Mouse (Mus musculus) heart, postnatal 4 days (tissue): ENCODE measurements at regions not wholly inside any gene's neighbourhood (a gene's known extent, or its start where the extent isn't known, plus 50 kb on each side); places are given as distances from the start of the nearest gene placed in this dataset.

ENCODE experiments used
- DNase-seq: peaks from one replicate; pipeline ENCODE4 v3.0.0; 2021

DNA sequence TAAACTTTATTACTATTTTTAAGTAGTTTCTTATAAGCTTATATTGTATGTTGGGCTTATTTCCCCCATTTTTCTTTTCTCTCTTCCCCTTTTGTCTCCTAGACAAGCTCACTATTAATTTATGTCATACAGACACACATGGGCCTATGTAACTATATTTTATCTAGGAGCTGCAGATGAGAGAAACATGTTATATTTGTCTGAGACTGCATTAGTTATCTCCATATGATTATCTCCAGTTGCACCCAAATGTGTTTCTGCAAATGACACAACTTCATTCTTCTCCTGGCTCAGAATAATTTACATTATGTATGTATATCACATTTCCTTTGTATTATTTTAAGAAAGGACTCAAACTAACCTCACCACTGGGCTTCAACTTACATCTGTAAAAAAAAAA lies 501.3 kb downstream of the Olfm4 start:
- no peak for DNase-seq

DNA sequence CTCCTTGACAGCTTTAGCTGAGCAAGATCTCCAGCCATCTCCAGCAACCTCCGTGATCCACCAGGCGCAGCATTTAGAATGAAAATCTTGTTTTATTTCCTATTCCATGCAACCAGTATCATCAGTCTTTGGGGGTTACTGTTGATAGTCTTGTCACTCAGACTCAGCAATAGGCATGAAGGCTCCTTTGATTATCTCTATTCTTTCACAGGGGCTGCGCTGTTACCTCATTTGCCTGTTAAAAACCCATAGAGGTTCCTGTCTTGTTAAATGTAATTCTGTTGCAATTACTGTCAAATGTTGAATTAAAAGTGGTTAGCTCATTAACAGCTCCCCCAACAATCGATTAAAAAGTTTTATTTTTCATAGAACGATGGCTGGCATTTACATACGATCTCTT lies 502.7 kb downstream of the Olfm4 start:
- DNase-seq = no peak

DNA sequence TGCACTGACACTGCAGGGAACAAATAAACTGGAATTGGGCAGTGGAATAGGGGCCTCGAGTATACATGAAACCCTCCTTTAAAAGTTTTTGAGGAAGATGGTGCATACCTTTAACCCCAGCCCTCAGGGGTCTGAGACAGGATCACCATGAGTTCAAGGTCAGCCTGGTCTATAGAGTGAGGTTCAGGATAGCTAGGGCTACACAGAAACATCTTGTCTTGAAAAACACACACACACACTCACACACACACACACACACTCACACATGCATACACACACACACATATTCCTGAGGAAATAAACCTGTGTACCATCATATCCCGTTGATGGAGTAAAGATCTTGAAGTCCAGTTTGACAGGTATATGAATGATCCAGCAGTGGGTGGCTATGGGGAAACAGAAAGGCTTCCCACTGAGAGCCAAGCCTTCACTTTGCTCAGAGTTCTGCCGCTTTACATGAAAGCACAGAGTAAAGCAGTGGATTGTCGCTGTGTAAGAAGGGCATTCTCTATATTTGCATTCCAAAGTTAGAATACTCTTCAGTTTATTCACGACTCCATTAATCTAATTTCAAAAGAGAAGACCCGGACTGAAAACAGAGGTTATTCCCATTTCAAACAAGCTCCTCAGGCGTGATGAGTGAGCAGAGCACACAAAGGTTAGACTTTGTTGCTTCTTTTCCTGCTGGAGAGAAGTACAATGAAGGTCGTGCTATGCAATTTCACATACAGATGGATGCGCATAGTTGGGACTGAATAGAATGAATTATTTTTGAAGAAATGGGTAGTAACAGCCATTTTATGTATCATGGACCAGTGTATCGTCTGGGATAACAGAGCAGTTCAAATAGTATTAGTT lies 508.4 kb downstream of the Olfm4 start:
- DNase-seq = no peak

GRCm38 (mm10) chr14:80492901-80493279 lies 509.0 kb downstream of the Olfm4 start:
- DNase-seq = no peak

GRCm38 (mm10) chr14:80504351-80504750 lies 520.5 kb downstream of the Olfm4 start:
- DNase-seq = no peak

DNA sequence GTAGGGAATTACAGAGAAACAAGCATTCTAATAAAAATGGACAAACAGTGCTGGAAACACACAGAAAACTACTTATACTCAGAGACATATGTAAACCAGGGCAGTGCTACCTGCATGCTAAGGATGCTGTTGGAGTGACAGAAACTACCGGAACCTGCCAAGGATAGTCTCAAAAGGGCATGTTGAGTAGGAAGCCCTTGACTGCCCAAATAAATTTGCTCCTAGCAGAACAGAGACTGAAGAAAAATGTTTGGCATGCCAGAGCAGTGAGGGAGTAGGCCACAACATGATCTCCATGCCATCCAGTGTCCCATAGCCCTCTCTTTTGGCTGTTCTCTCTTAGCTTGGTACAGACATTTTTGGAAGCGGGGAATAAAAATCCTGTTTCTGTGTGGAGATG lies 532.7 kb downstream of the Olfm4 start:
- no peak for DNase-seq

DNA sequence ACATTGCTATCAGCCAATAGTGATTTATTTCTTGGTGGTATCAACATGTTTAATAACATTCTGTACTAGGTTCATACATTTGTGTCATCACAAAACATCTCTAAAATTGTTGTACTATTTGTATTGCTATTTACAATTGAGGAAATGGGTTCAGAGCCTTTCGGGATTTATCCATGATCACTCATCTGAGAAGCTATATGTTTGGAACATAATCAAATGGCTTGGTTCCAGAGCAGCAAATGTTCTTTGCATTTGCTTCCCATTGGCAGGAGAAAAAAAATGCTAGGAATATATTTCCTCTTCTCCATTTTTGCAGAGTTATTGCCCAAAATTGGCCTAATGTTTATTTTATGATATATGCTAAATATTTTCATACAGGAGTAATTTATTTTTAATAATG lies 537.3 kb downstream of the Olfm4 start:
- DNase-seq = no peak

DNA sequence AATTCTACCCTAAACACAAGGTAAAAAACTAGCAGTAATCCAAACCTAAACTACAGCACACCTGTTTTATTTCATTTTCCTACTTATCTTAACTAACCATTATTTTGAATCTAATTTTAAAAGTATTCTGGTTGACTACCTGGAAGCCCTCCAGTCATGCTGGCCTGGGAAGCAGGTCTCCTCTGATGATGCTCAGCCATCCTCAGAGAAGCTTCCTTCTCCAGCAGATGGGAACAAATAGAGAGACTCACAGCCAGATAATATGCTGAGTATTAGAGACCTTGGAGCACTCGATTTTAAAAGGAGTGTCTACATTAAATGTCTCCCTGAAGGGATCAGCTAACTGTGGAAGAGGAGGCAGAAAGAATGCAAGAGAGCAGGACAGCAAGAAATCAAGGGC lies 537.8 kb downstream of the Olfm4 start:
- DNase-seq = no peak

DNA sequence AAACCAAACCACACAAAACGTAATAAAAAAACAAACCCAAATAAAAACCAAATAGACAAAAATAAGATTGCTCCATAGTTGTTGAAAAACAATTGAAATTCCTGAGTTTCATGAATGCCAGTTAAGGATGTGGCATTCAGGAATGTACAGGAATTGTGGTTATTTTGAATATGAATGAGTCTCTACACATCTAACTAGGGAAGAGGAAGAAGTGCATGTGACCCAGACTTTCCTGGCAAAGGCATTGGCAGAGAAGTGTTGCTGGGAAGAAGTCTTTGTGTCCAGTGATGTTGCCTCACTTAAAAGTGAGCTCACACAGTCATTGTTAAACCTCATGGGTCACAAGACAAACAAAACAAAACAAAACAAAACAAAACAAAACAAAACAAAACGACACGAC lies 538.7 kb downstream of the Olfm4 start:
- DNase-seq = no peak

GRCm38 (mm10) chr14:80528419-80529028 lies 544.6 kb downstream of the Olfm4 start:
- DNase-seq = no peak

DNA sequence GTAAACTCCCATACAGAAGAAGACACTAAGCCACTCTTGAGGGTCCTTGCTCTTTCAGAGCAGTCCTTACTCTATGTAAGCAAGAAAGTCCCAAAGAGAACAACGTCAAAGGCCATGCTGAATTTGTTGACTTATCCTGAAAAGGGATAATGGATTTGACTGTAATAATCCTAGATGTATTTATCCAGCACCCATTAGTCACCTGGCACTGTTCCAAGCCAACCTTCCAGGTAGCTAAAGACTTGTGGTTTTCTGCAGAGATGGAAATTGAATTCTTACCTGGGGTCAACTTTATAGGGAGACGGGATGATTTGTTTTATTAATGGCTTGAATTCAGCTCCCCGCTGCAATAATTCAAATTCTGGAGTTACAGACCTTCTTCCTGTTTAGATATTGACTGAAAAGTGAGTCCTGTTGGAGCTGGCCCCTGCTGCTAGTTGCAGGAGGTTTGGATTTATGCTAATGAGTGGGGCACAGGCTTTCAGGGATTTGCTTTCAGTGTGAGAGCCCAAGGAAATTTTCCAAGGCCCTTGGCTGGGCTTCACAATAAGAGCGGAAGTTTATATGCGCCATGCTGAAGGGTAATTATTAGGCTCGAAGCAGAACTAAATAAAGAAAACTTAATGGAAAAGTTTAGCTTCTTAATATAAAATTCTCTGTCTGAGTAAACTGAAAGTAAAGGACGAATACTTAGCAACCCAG lies 552.3 kb downstream of the Olfm4 start:
- no peak for DNase-seq

DNA sequence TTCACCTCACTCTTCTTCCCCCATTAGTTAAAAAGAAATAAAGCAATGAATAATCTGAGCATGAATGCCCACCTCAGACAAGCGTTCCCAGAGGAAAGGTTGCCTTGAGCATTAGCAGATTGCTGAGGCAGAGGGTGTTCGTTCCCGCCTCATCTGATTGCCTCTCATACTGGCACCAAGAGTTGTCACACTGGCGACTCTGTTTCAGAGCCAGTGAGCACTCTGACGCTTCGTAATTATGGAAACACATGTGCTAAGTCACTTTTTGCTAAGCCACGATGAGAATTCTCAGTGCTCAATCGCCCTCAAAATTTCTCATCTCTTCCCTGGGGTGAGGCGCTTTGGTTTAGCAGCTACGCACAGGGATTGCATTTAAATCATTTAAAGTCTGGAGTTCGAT lies 576.1 kb downstream of the Olfm4 start:
- no peak for DNase-seq
